Mouse (Mus musculus) lung, adult 2 months (tissue): ENCODE measurements around the gene Crat. TPM values are rescaled to one million over a fixed set of nuclear protein-coding genes. Genes with fewer than 3 reads are reported as not detected.

Experiments
- DNase-seq: peaks from one replicate; pipeline ENCODE4 v3.0.0; 2022
- H3K4me1 ChIP-seq: fragments of 200-500 bp; 2 replicates; pipeline ENCODE4 v1.6.1; 2011; ENCODE audit warnings: low read length; ENCODE audit not compliant: control insufficient read depth, insufficient read depth
- H3K4me3 ChIP-seq: fragments of 200-500 bp; replicated peaks from 2 replicates; pipeline ENCODE3; 2011; ENCODE audit warnings: low read depth, mild to moderate bottlenecking, control low read depth, low read length; ENCODE audit errors: extremely low read depth
- CTCF ChIP-seq: fragments of 200-500 bp; IDR thresholded peaks from 2 replicates; pipeline ENCODE4 v1.5.1; 2011; ENCODE audit warnings: mild to moderate bottlenecking, low read length, control low read depth; ENCODE audit not compliant: insufficient read depth
- POLR2A ChIP-seq: fragments of 200-500 bp; IDR thresholded peaks from 2 replicates; pipeline ENCODE4 v1.6.1; 2011; ENCODE audit warnings: low read depth, mild to moderate bottlenecking, control low read depth, low read length, borderline replicate concordance; ENCODE audit errors: extremely low read depth
- WGBS: fragments of 180-500 bp; shearing (Covaris S2); methylation state at CpG from one replicate; pipeline ENCODE4 v1.1.7; 2018; 5-methylcytosine and 5-hydroxymethylcytosine counted together
- polyA plus RNA-seq: library from polyadenylated mRNA; depleted of rRNA; stranded (reverse); fragments of >200 nt; gene quantifications from 2 replicates; pipeline ENCODE4 v1.2.3, GENCODE M21; 2012; rRNA removed

Crat gene
- polyA plus RNA-seq, result 89.2 and 103 TPM in 2 replicates

DNA sequence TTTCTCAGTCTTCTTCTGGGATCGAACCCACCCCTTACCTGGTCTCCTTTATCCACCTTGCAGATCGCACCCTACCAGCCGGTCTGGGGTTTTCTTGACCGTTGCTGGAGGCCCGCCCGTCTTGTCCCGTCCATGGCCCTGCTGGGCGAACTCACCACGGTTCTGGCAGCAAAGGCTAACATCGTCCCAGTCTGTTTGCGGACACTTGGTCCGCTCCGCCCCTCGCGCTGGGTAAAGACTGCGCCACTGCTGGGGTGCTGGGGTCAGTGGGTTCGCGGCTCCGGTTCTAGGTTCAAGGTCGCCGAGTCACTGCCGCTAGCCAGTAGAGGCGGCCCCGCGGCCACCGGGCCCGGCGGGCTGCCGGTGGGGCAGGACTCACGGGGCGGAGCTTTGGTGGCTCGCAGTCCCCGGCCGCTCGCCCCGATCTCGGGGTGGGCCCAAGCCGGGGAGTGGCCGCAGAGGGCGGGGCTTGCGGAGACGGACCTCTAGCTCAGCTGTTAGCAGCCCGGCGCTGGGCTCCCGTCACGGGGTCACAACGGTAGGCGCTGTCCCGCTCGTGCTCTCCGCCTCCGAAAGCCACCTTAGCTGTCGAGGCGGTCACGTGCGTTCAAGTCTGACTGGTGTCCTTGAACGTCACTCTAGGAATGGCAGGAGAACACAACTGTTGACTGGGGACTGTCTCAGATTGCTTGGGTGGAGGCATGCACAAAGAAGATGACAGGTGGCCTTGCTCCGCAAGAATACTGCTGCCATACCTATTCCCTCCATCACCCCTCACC is at the start of gene Crat:
Gene Crat, minus strand, starts transcription at position 657 of the 779 bp plus-strand sequence.
- under 1% methylated on average over 58 of the region's 58 CpGs for WGBS
- DNase-seq, result peak; percentile 92

DNA sequence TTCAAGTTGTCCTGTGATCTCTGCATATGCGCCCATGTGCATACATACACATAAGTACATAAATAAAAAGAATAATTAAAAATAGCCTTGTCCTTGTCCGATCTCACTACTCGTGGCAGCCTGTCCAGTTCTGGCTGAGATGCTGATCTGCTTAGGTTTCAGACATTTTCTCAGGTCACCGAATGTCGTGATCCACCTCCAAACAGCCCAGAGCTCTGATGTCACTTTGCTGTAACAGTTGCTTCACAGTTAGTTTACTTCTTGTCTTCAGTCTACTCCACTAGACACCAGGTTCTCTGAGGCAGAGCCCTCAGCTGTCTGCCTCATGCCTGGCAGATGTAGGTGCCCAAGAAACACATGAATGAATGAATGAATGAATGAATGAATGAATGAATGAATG is 48.8 kb upstream of the Crat start:
- no peak for DNase-seq
- peaks cover 15% of the 10 kb centered on the region for H3K4me1 ChIP-seq
- whole genome bisulfite sequencing, result 24% methylated on average over 5 of the region's 5 CpGs
- H3K4me3 ChIP-seq, result peak overlapping the region; percentile 48
- no peak for TF ChIP-seq CTCF
- no peak for TF ChIP-seq POLR2A

More for the DNA sequence above, at the start of gene Crat:
- H3K4me3 ChIP-seq, result peak within 1 kb of the TSS; percentile 93
- TF ChIP-seq POLR2A (peak; percentile 96; the same call in 1 of the 2 replicates), CTCF (no peak)
- peaks cover 5% of the 10 kb centered on the region for H3K4me1 ChIP-seq

DNA sequence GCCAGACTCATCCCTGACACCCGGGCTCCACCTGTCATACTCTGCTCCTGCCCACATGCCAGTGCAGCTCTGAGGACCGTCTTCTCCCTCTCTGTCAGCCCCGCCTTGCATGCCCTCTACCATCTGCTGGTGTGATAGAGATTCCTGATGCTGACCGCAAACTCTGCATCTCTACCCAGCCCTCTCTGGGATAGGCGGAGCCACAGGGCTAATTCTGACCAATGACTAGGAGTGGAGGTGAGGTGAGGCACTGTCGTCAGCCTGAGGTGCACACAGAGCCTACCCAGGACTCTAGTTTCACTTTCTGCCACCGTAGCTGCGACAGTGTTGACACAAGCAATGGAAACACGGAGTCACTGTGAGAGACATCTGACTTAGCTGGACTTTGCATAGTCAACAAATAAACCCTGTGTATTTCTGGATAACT is 48.3 kb upstream of the Crat start:
- Histone ChIP-seq H3K4me1 (peaks cover 15% of the 10 kb centered on the region), H3K4me3 (peak overlapping the region; percentile 48)
- WGBS, result under 1% methylated on average over 9 of the region's 9 CpGs
- peak; percentile 30; the same call in 1 of the 2 replicates for TF ChIP-seq POLR2A
- TF ChIP-seq CTCF, result no peak
- DNase-seq, result peak; percentile 68

DNA sequence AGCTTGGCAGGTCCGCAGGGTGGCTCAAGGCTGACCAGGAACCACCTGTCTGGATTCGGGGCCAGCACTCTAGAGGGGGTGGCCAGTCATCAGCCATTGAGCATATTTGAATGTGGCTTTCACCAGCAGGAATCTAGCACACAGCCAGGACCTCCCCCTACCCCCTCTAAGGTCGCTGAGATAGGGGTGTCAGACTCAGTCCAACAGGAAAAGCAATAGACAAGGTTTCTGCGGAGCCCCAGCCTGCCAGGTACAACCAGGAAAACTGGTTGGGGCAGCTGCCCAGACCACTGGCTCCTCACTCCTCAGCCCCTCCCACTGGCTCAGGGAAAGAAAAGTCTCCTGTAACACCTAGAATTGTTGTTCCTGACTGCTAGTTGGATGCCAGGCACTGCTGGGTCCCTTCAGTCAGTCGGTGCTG is 47.7 kb upstream of the Crat start:
- DNase-seq, result peak; percentile 57
- WGBS, result 22% methylated on average over 5 of the region's 5 CpGs
- H3K4me3 ChIP-seq, result no peak overlapping the region
- peak; percentile 16; the same call in 1 of the 2 replicates for TF ChIP-seq POLR2A
- no peak for TF ChIP-seq CTCF
- peaks cover 15% of the 10 kb centered on the region for H3K4me1 ChIP-seq

DNA sequence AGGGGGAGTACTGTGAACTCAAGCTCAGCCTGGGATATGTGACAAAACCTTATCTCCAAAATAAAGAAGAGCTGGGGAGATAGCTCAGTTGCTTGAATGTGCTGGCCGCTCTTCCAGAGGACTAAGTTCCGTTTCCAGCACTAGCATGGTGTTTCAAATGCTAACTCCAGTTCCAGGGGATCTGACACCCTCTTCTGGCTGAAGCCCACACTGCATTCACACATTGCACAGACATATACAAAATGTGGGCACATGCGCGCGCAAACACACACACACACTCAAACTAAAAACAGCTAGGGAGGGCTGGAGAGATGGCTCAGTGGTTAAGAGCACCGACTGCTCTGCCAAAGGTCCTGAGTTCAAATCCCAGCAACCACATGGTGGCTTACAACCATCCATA is 43.6 kb upstream of the Crat start:
- Histone ChIP-seq H3K4me1 (peaks cover 10% of the 10 kb centered on the region; the same call in 1 of the 2 replicates), H3K4me3 (no peak overlapping the region)
- no peak for DNase-seq
- TF ChIP-seq POLR2A, result no peak
- TF ChIP-seq CTCF, result no peak
- WGBS, result 87% methylated on average over 6 of the region's 6 CpGs

DNA sequence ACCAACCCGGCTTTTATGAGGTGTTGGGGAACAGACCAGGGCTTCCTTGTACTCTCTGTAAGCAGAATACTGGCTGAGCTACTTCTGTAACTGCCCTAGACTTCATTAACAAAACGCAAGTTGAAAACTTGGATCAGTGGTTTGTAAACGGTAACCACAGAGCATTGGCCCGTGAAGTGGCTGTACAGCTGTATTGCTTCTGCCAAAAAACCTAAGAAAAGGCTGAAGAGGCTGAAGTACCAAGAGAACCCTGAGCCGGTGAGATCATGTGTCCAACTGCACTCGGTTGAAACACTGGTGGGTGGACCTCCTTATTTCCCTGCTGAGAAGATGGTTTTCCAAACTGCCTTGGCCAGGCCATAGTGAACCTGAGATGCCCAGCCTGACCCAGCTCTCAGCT is 42.7 kb upstream of the Crat start:
- no peak for TF ChIP-seq POLR2A
- TF ChIP-seq CTCF, result no peak
- 53% methylated on average over 6 of the region's 6 CpGs for WGBS
- no peak for DNase-seq

DNA sequence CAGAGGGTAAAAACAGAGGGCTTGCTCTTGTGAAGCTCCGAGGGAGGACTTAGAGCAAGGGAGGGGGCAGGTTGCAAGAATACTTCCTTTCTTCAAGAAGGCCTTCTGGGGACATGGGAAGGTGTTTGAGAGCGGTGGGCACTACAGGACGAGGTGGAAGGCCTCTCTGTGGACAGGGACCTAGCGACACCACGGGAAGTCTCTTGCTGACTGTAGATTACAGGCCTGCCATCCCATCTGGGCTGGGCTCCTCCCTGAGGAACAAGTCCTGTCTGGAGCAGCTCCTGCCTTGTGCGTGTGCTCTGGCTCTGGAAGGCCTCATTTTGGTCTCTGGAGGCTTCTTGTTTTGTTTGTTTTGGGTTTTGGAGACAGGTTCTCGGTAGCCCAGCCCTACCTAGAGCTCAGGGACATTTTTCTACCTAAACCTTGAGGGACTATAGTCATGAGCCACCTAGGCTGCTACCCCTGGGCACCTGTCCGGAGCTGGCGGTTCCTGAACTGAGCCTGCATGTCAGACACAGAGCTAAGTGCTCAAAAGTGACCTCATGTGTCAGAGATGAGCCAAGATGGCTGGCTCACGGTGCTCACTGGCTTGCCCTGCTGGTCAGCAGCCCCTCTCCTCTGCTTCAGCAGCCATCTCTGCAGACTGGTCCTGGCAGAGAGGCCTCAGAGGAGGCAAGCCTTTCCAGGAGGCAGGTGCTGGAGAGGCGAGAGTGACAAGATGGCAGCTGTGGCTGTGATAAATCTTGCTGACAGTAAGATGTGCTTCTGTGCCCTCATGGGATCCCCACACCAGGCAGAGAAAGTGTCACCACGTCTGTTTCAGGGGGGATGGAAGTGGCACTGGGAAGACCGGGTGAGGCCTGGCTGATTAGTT is 40.7 kb upstream of the Crat start:
- Histone ChIP-seq H3K4me3 (no peak overlapping the region), H3K4me1 (0 out of 2 replicates have a peak, but pooled peaks cover 2% of the 10 kb centered on the region)
- TF ChIP-seq POLR2A (no peak), CTCF (no peak)
- no peak for DNase-seq
- 69% methylated on average over 13 of the region's 13 CpGs for WGBS

More for the DNA sequence above, 42.7 kb upstream of the Crat start:
- Histone ChIP-seq H3K4me1 (peaks cover 5% of the 10 kb centered on the region; the same call in 1 of the 2 replicates), H3K4me3 (no peak overlapping the region)

DNA sequence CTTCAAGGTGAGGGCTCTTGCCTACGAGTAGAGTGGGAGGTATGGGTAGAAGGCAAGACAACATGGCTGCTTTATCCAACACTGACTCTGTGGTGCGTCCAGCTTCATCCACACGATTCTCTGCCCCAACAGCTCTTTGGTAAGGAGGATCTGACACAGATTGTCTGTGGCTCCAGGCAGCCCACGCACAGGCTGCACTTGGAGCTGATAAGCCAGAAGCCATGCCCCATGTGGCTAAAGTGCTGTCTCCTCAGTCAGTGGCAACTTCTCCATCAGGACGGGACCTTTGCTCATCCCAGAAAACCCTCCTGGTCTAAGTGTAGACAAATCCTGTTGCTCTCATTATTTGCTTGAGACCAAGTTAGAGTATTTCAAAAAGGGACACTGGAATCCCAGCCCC is 39.0 kb upstream of the Crat start:
- TF ChIP-seq CTCF (no peak), POLR2A (no peak)
- Histone ChIP-seq H3K4me1 (no peaks in the 10 kb centered on the region), H3K4me3 (no peak overlapping the region)
- no peak for DNase-seq
- WGBS, result 84% methylated on average over 5 of the region's 5 CpGs

DNA sequence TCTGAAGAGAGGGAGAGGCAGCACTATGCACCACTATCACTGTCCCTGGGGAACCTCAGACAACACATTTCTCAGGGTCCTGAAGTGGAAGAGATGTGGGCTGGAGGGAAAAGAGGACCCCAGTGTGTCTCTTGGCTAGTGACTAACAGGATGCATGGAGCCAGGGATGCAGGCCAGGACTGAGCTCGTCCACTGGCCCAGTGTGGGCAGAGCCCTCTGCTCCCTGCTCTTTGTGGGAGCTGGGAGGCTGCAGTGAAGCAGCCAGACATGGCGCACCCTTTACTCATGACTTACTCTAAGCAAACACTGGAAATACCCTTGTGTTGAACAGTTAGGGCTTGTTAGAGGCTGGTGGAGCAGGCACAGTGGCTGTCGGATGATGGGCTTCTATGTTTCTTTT is 38.0 kb upstream of the Crat start:
- no peak for DNase-seq
- 64% methylated on average over 3 of the region's 3 CpGs for WGBS
- Histone ChIP-seq H3K4me1 (no peaks in the 10 kb centered on the region), H3K4me3 (no peak overlapping the region)
- TF ChIP-seq CTCF, result no peak
- TF ChIP-seq POLR2A, result no peak
